Mouse (Mus musculus) liver, adult 2 months (tissue): ENCODE results near the gene Sox6.

Experiments
- CTCF ChIP-seq: fragments of 200-500 bp; IDR thresholded peaks from 2 replicates; pipeline ENCODE4 v1.5.1; 2011; ENCODE audit warnings: low read depth, low read length, control low read depth
- POLR2A ChIP-seq: fragments of 200-500 bp; IDR thresholded peaks from 2 replicates; pipeline ENCODE4 v1.6.1; 2011; ENCODE audit warnings: low read length, control low read depth; ENCODE audit not compliant: insufficient read depth; ENCODE audit errors: extremely low read depth

DNA sequence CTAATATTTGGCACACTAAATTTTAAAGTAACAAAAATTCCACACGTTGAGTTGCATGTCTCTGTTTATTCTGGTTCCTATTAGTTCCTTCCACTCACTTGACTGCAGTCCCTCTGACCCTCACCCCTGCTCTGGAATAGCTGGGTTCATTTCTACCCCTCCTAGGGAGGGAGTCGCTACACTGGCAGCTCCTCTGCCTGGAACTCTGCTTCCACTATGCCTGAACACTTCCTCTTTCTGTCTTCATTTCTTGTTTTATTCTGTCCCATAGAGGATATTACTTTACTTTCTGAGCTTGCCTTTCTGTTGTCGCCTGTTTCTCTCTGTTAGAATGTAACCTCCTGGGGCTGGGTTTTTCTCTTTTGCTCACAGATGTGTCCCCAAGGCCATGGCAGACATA is 203.6 kb downstream of the Sox6 start:
- TF ChIP-seq CTCF (no peak), POLR2A (no peak)
